Mouse (Mus musculus) forebrain, embryonic 14.5 days (tissue): ENCODE measurements around the gene Myh7. TPM values are rescaled to one million over a fixed set of nuclear protein-coding genes. Genes with fewer than 3 reads are reported as not detected.
"Not testable (repeated sequence)": the region's sequence is repeated elsewhere in the genome, so short reads cannot be mapped to it uniquely, and the experiment has no call there.

Source experiments
- ATAC-seq: fragments of 200-750 bp; cut with Nextera tagmentation; 2 replicates; pipeline ENCODE4 v1.8.0; 2017; ENCODE audit warnings: mild to moderate bottlenecking, moderate library complexity
- DNase-seq: peaks from one replicate; pipeline ENCODE4 v3.0.0-alpha.2; 2015; ENCODE audit warnings: low spot score
- H3K27ac ChIP-seq: fragments of 300-500 bp; sonication (generic); 2 replicates; pipeline ENCODE4 v1.5.1; 2014; ENCODE audit warnings: low read depth, mild to moderate bottlenecking, control low read depth, low read length, moderate library complexity
- H3K27me3 ChIP-seq: fragments of 300-500 bp; sonication (generic); replicated peaks from 2 replicates; pipeline ENCODE4 v1.6.1; 2014; ENCODE audit warnings: low read length, control low read depth, mixed read lengths; ENCODE audit not compliant: control insufficient read depth, insufficient read depth
- H3K36me3 ChIP-seq: fragments of 300-500 bp; sonication (generic); 2 replicates; pipeline ENCODE4 v1.6.1; 2014; ENCODE audit warnings: low read length, control low read depth; ENCODE audit not compliant: control insufficient read depth, insufficient read depth
- H3K4me1 ChIP-seq: fragments of 300-500 bp; sonication (generic); 2 replicates; pipeline ENCODE4 v1.6.1; 2014; ENCODE audit warnings: antibody characterized with exemption, low read length, control low read depth; ENCODE audit not compliant: control insufficient read depth, insufficient read depth
- H3K4me2 ChIP-seq: fragments of 300-500 bp; sonication (generic); 2 replicates; pipeline ENCODE4 v1.6.1; 2014; ENCODE audit warnings: mild to moderate bottlenecking, control low read depth, low read length
- H3K4me3 ChIP-seq: fragments of 300-500 bp; sonication (generic); 2 replicates; pipeline ENCODE4 v1.5.1; 2014; ENCODE audit warnings: low read depth, low read length, control low read depth
- H3K9ac ChIP-seq: fragments of 300-500 bp; sonication (generic); 2 replicates; pipeline ENCODE4 v1.6.1; 2014; ENCODE audit warnings: mild to moderate bottlenecking, low read length, control low read depth, moderate library complexity
- H3K9me3 ChIP-seq: fragments of 300-500 bp; sonication (generic); replicated peaks from 2 replicates; pipeline ENCODE4 v1.6.1; 2016; ENCODE audit warnings: low read length, control low read depth, mixed read lengths; ENCODE audit not compliant: control insufficient read depth
- WGBS: fragments of 180-500 bp; shearing (Covaris S2); extraction: QIAGEN DNeasy Blood & Tissue Kit; methylation state at CpG from one replicate; pipeline ENCODE4 v1.1.7; 2014; 5-methylcytosine and 5-hydroxymethylcytosine counted together
- polyA plus RNA-seq: library from polyadenylated mRNA; unstranded; fragments of >200 nt; fragmentation: Nextera tagmentation; extraction: Ambion mirVana; gene quantifications from 2 replicates; pipeline ENCODE4 v1.2.1, GENCODE M21; 2014

Gene Myh7
- 5.4 and 6.5 TPM in 2 replicates for polyA plus RNA-seq

DNA sequence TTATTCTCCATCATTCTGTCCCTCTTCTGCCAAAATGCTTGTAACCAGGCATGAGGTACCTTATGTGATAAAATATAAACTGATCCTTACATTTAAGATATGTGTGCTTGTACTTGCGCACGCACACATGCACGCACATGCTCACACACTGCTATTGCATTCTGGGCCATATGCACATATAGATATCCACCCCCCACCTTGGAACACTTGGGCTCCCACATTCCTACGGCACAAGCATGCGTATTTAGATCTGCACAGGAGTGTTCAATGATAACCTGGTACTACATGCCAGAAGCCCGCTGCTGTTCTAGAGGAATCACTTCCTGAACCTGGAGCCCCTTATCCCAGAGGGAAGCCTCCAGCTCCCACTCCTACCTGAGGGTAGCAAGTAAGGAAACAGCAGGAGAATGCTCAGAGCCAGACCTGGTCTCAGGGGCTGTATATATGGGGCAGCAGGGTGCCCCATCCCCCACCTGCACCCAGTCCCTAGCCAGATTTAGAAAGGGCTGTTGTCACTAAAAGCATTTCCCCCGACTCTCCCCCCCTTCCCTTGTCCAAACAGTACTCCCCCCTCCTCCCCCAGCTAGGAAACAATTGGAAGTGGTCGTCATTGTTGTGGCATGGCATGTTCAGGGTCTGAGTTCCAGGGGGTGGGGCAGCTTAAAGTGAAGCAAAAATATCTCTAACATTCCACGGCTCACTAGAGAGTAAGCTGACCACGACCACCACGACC is at the start of gene Myh7:
TSS of gene Myh7 (minus strand) at position 491 of the 733 bp plus-strand sequence.
- peak within 1 kb of the TSS; percentile 82 for H3K27ac ChIP-seq
- H3K27me3 ChIP-seq: no peaks in the 10 kb centered on the region
- H3K9me3 ChIP-seq: no peaks in the 10 kb centered on the region
- no peak within 1 kb of the TSS for H3K4me3 ChIP-seq
- no peak for DNase-seq
- ATAC-seq: no peak
- H3K4me1 ChIP-seq: peaks cover 29% of the 10 kb centered on the region
- H3K36me3 ChIP-seq: no peaks in the 10 kb centered on the region
- no peak within 1 kb of the TSS for H3K4me2 ChIP-seq
- H3K9ac ChIP-seq: peak within 1 kb of the TSS; percentile 3
- whole genome bisulfite sequencing: 56% methylated on average over 10 of the region's 11 CpGs

DNA sequence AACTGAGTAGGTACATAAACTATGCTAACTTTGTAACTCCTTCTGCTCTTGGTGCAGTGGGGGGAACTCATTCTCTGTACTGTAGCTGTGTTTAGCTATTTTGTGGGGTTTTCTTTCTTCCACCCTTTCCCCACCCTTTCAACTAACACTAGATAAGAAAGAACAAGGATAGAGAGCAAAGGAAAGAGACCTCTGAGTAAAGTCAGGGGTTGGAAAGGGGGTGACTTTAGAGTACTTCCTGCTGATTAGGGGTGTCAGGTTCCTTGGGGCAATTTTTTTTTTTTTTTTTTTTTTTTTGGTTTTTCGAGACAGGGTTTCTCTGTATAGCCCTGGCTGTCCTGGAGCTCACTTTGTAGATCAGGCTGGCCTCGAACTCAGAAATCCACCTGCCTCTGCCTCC is 49.3 kb upstream of the Myh7 start:
- H3K9me3 ChIP-seq, ATAC-seq: not testable (repeated sequence)
- no CpG with 5 or more reads among the region's 2 CpGs for WGBS

DNA sequence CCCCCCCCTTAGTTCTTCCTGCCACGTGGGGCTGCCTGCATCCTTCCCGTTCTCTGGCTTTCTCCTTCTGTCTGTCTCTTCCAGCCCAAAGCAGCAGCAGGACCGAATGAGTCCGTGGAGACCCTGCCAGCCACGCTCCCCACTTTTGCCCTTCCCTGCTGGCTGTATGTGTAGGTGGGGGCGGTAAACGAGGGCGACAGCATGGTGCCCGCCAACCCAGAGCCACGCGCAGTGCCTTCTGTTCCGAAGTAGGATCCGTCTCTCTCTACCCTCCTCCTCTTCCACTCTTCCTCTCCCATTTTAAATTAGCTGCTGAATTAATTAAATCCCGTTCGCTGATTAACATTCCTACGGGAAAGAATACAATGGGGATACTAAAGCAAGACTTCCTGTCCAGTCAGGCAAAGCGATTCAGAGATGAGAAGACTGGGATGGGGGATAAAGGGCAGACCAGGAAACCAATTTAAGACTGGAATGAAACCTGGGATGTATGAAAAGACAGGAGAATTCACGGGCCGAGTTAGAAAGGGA is 38.3 kb upstream of the Myh7 start:
- Histone ChIP-seq H3K27me3 (no peaks in the 10 kb centered on the region), H3K36me3 (no peaks in the 10 kb centered on the region), H3K4me2 (peak overlapping the region; percentile 43), H3K4me3 (no peak overlapping the region), H3K9me3 (no peaks in the 10 kb centered on the region), H3K27ac (peak overlapping the region; percentile 80), H3K4me1 (peaks cover 40% of the 10 kb centered on the region), H3K9ac (peak overlapping the region; percentile 41)
- 9% methylated on average over 19 of the region's 19 CpGs for WGBS
- ATAC-seq (peak; percentile 57; the same call in 1 of the 2 replicates), DNase-seq (peak; percentile 70)

More for the DNA sequence above, 49.3 kb upstream of the Myh7 start:
- not testable (repeated sequence) for H3K9ac ChIP-seq, H3K4me1 ChIP-seq, H3K27me3 ChIP-seq, H3K27ac ChIP-seq, H3K4me2 ChIP-seq, H3K4me3 ChIP-seq, DNase-seq, H3K36me3 ChIP-seq

DNA sequence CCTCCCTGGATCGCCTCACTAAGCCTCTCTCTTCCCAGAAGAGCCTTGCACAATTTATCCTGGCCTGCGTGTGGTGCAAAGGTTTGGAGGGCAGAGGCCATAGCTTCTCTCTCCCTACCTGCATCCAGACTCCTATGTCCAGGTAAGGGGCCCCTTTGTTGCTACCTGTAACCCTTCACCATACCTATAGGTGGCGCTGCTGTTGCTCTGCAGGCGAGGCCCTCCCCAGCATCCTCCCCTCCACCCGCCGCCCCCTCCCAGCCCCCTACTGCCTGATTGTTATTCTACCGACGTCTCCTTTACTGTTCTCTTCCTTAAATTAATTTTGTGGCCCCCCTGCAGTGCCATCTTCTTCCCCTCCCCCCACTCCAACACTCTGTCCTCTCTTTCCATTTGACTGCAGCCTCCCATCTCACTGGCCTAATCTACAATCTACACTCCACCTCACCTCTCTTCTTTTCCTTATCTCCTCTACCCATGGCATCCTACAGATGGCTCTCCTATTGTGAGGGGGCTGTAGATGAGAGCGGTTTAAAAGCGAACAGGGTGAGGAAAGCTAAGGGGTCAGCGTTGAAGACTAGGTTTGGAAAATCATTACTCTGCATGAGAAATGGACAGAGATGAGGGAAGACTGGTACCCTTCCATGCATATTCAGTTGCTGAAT is 34.7 kb upstream of the Myh7 start:
- H3K4me1 ChIP-seq: peaks cover 46% of the 10 kb centered on the region
- WGBS: 6% methylated on average over 10 of the region's 11 CpGs

GRCm38 (mm10) chr14:55028333-55028835 is 34.0 kb upstream of the Myh7 start:
- Histone ChIP-seq H3K27me3 (no peaks in the 10 kb centered on the region), H3K27ac (peak overlapping the region; percentile 87), H3K9me3 (no peaks in the 10 kb centered on the region), H3K36me3 (peaks cover 12% of the 10 kb centered on the region), H3K4me2 (peak overlapping the region; percentile 24), H3K4me3 (no peak overlapping the region), H3K9ac (peak overlapping the region; percentile 5), H3K4me1 (peaks cover 44% of the 10 kb centered on the region)
- ATAC-seq (peak; percentile 65), DNase-seq (peak; percentile 89)
- 11% methylated on average over 5 of the region's 5 CpGs for WGBS

More for the DNA sequence above, 34.7 kb upstream of the Myh7 start:
- DNase-seq (peak; percentile 76), ATAC-seq (peak; percentile 23)
- H3K9ac ChIP-seq: peak overlapping the region; percentile 40
- H3K36me3 ChIP-seq: peaks cover 4% of the 10 kb centered on the region; the same call in 1 of the 2 replicates
- H3K27ac ChIP-seq: peak overlapping the region; percentile 87
- no peak overlapping the region for H3K4me3 ChIP-seq
- H3K4me2 ChIP-seq: peak overlapping the region; percentile 24
- no peaks in the 10 kb centered on the region for H3K27me3 ChIP-seq
- H3K9me3 ChIP-seq: no peaks in the 10 kb centered on the region

DNA sequence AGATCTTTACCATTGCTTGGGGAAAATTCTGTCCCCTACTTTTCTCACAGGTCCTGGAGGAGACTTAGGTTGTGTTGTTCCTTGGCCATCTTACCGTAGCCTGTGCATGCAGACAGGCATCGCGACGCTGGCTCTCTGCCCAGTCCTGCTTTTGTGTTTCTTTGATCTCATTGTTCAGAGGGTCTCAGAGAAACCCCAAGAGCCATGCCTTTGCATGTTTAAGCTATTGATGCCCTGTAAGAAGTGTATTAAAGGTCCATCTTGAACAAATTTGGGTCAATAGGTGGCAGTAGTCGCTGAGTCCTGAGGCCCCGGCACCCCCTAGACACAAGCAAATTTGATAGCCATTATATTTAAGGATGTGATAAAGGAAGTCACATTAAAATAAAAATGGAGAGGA is 33.2 kb upstream of the Myh7 start:
- no peaks in the 10 kb centered on the region for H3K9me3 ChIP-seq
- H3K36me3 ChIP-seq: peaks cover 19% of the 10 kb centered on the region
- 1% methylated on average over 6 of the region's 6 CpGs for WGBS
- DNase-seq (peak; percentile 76), ATAC-seq (peak; percentile 40)
- H3K4me3 ChIP-seq: no peak overlapping the region
- H3K27me3 ChIP-seq: no peaks in the 10 kb centered on the region
- H3K4me2 ChIP-seq: no peak overlapping the region
- H3K9ac ChIP-seq: peak overlapping the region; percentile 18; the same call in 1 of the 2 replicates
- peak overlapping the region; percentile 87 for H3K27ac ChIP-seq
- H3K4me1 ChIP-seq: peaks cover 36% of the 10 kb centered on the region

GRCm38 (mm10) chr14:55027251-55027650 is 32.8 kb upstream of the Myh7 start:
- Histone ChIP-seq H3K9ac (peak overlapping the region; percentile 18; the same call in 1 of the 2 replicates), H3K27ac (peak overlapping the region; percentile 87), H3K27me3 (no peaks in the 10 kb centered on the region), H3K36me3 (peaks cover 23% of the 10 kb centered on the region), H3K4me3 (no peak overlapping the region), H3K4me2 (no peak overlapping the region), H3K9me3 (no peaks in the 10 kb centered on the region), H3K4me1 (peaks cover 35% of the 10 kb centered on the region)
- ATAC-seq: peak; percentile 21; the same call in 1 of the 2 replicates
- DNase-seq: no peak
- WGBS: 13% methylated on average over 5 of the region's 5 CpGs

DNA sequence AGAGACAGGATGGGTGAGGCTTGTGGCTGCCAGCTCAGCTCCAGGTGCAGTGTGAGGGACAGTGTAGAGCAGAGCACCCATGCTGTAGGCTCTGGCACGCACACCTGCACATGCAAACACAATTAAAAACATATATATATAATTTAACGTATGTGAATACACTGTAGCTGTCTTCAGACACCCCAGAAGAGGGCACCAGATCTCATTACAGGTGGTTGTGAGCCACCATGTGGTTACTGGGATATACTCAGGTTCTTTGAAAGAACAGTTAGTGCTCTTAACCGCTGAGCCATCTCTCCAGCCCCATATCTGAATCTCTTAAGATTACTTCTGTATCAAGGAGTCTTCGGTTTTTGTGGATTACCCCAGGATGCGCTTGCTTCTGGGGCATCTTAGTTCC is 31.1 kb upstream of the Myh7 start:
- Histone ChIP-seq H3K9ac (no peak overlapping the region), H3K4me2 (no peak overlapping the region), H3K36me3 (peaks cover 40% of the 10 kb centered on the region), H3K27ac (no peak overlapping the region), H3K4me3 (no peak overlapping the region), H3K27me3 (no peaks in the 10 kb centered on the region), H3K9me3 (no peaks in the 10 kb centered on the region), H3K4me1 (peaks cover 29% of the 10 kb centered on the region)
- DNase-seq: no peak
- ATAC-seq: no peak
- 86% methylated on average over 5 of the region's 5 CpGs for WGBS
